Mouse (Mus musculus): ENCODE results near the gene Irx4.

The Irx4 gene

DNA sequence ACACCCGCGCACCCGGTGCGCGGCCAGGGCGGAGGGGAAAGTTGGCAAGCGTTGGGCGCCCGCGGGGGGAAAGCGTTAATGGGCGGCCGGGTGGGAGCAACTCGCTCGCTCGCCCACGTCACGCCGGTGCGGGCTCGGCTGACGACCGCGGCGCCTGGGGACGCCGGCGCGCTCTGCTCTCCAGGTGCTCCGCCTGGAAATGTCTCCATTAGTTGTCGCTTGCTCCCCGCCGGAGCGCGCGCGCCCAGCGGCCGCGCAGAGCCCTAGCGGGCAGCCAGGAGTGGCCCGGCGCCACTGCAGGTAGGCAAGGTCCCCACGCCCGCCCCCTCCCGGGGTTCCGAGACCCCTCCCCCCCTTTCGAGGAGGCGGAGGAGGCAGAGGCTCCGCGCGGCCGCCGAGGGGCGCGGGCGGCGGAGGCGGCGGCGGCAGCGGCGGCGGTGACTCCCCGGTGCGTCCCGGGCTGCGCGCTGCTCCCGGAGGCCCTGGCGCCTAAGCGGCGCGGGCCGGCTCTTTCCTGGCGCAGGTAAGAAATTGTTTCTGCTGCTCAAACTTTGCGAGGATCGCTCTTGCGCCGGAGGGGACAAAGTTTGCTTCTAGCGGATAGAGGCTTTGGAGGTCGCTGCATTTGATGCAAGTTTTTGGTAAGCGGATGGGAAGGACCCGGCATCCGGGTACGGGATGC is at the start of gene Irx4:
TSS of gene Irx4 (plus strand) at position 126 of the 682 bp plus-strand sequence.
- no peak for DNase-seq (ENCODE audit: low read depth, low spot score)

- DNase-seq (ENCODE audit: low read depth, low spot score), result no peak
These were observed 46.0 kb upstream of the Irx4 start for GRCm38 (mm10) chr13:73214301-73214700.

DNA sequence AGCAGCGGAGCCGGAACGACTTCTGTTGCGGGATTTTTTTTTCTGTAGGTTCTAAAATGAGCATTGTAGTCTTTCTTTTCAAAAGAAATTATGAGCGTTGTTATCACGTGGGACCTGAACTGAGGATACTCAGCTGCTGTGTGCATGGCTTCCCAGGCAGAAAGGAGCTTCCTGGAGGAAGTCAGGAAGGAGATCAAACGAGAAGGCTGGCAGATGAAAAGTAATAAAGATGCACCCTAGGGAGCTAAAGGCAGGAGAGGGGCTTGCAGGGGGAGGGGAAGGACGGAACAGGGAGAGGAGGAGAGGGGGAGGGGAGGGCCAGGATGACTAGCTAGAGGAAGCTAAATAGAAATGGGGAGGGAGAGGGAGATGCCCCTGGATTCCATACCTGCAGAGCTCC is 23.8 kb upstream of the Irx4 start:
- DNase-seq (ENCODE audit: low read depth, low spot score), result no peak

GRCm38 (mm10) chr13:73239191-73239746 is 21.0 kb upstream of the Irx4 start:
- no peak for DNase-seq (ENCODE audit: low read depth, low spot score)

DNA sequence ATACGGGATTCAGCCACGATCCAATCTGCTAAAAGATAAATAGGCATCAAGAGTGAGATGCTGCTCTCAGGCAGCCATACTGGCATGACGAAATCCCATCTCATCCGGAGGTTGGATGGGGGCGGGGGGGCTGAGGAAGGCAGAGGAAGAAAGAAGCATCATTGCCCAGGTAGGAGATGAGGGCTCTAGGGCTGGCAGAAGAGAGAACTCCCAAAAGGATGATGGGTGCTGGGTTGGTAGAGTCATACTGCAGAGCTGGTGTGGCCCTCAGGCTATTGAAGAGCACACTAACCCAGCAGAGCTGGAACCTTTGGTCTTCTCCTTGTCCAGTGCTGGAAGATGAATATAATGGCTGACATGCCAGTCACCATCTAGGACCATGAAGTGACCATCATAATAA is 17.7 kb upstream of the Irx4 start:
- no peak for DNase-seq (ENCODE audit: low read depth, low spot score)

GRCm38 (mm10) chr13:73246961-73247360 is 13.3 kb upstream of the Irx4 start:
- DNase-seq (ENCODE audit: low read depth, low spot score), result no peak

- no peak for DNase-seq (ENCODE audit: low read depth, low spot score)
These were observed 9.1 kb upstream of the Irx4 start for GRCm38 (mm10) chr13:73251222-73251621.

GRCm38 (mm10) chr13:73252022-73252421 is 8.3 kb upstream of the Irx4 start:
- DNase-seq (ENCODE audit: low read depth, low spot score), result no peak

- no peak for DNase-seq (ENCODE audit: low read depth, low spot score)
These were observed 1.9 kb upstream of the Irx4 start for GRCm38 (mm10) chr13:73258415-73258814.

DNA sequence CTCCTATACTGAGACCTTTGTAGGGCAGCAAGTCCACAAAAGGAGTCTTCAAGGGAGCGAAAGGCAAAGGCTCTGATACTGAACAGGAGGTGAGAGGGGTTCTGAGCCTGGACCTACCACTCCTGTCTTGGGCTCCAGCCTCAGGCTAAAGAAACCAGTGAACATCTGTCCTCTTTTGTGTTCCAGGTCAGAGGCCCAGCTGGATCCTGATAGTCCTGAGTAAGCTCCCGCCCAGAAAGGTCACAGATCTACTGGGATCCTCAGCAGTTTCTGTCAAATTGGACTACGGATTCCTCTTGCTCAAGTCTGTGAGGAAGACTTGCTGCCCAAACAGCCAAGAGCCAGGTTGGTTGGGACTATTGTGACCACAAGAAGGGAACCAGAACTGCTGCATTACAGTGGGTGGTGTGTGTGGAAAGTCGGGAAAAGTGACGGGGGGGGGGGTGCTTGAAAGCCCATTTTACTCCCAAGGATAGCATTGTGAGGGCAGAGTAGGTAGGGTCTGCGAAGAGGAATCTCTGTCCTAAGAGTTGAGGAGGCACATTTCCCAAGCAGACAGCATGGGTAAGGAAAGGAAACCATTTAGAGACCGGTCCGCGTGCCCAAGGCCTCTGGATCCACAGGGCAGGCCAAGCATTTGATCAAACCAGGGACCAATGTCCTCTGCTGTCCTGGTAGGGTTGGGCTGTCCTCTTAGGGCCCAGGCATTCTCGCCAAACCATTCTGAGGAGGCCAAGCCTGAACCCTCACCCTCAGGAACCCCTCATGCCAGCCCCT is 514 bp upstream of the Irx4 start:
- no peak for DNase-seq (ENCODE audit: low read depth, low spot score)

DNA sequence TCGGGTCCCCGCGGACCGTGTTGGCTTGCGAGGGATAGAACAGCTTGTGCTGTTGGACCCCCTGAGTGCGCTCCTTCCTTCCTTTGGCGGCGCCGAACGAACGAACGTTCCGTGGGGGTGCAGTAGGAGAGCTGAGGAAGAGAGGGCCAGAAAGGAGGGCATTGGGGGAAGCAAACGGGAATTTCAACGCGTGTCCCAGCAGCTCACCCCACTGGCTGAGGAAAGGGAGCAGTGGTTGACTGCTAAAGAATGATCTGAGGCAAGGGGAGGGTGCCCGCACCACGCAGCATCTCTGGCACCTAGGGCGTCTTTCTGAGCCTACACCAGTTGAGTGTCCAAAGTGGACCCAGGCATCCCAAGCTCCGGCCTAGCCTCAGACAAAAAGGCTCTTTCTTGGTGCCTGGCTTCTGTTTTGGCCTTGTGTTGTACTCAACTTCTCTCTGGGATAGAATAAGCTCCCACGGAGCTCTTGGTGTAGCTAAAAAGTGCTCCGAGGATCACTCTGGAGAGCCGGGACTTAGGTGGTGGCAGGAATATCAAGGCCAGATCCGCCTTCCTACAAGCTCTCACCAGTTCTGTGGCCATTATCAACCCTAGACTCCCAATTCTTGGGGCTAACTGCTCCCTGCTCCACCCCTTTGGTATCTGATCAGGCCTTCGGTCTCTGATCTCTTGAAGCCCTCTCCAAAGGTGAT is 904 bp downstream of the Irx4 start:
- DNase-seq (ENCODE audit: low read depth, low spot score), result no peak

DNA sequence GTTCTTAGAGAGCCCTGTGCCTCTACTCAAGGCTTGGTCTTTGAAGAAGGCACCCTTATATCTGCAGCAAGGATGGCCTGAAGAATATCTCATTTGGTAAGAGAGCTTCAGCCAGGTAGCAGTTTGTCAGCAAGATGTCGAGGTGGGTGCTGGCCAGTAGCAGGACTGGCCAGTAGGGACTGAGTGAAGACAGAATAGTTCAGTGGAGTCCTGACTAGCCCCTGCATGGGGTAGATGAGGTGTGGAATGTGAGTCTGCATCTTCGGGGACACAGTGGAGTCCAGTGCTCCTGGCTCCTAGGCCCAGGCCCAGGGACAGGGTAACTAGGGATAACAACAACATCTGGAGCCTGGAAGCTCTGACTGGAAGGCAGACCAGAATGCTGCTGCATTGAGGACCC is 1.6 kb downstream of the Irx4 start:
- no peak for DNase-seq (ENCODE audit: low read depth, low spot score)

DNA sequence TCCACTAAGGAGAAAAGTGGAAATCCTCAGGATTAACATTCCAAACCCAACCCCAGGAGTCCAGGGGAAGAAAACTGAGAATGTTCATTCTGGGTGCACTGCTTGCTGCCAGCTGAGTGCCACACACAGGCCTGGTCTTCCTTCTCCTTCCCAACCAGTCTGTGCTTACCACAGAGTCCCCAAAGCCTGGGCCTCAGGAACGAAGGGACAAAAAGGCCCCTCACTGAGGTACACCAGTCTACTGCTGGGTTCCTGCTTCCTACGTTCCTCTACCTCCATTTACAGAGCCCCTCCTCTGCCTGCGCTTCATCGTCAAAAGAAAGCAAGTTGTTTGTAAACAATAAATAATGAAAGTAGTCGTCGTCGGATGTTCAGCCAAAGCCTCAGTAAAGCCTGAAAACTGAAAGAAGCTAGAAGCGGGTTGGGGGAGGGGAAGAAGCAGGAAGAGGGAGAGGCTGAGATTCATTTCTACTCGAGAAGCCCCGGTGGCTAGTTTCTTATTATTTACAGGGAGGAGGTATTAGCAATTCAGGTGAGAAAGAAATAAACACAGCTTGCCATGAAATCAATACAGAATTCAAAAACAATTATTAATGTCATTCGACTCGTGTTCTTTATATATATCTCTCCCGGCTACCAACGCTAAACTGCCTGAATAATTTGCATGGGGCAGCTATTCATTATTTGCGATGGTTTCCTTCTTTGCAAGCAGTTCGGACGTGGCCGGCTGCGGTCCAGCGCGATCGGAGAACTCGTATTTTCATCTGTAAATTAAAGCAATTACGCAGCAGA is 2.3 kb downstream of the Irx4 start:
- DNase-seq (ENCODE audit: low read depth, low spot score), result no peak

DNA sequence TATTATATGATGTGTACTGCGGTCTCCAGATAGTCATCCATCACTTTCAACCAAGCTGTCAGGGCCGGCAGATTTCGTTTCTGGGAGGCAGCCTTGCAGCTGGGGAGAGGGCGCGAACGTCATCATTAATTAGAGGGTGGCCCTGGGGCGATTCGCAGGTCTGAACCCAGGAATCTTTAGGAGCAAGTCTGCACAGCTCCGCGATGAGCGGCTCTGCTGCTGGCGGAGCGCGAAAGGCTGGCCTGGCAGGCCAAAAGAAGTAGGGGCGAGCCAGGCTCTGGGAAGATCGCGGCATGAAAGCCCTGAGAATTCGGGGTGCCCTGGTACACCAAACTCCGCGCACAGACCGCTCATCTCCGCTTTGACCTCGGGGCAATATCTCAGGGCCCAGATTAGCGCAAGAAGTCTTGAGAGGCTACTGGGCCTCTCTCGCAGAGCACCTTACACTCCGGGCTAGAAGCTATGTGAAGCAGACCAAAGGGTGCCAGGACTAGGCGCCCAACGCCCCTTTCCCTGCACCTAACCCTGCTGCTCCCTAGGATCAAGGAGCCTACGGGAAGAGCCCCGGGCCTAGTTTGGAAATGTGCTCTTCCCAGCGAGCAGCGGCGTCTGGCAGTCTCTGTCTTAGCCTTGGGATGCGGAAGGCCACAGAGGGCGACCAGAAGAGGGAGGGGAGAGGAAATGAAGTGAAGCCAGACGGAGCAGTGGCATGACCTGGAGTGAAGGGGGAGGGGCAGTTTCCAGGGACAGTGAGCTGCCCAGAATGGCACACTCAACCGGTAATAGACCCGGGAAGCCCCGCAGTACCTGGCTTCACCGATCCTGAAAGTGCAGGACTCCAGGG is 3.1 kb downstream of the Irx4 start:
- DNase-seq (ENCODE audit: low read depth, low spot score), result no peak

DNA sequence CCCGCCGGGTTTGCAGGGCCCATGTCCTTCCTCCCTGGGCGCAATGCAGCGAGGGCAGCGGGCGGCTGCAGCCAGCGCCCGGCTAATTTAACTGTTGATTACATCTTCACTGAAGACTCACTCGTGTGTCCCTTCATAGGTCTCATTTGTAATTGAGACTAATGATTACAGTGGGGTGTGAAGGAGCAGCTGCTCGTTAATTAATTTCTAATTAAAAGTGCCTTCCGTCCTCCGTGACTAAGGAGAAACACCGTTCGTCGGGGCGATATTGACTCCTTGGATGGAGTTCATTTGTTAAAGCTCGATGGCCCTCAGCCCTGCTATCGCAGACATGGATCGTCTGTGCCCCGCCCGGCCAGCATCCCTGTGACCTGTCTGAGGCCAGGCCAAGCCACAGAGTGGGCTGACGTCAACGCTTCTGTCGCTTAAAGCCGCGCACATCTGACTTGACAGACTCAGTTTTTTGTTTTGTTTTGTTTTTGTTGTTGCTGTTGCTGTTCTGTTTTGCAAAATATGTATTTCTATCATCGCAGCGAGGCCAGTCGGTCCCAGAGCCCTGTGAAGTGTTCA is 4.0 kb downstream of the Irx4 start:
- DNase-seq (ENCODE audit: low read depth, low spot score), result no peak

DNA sequence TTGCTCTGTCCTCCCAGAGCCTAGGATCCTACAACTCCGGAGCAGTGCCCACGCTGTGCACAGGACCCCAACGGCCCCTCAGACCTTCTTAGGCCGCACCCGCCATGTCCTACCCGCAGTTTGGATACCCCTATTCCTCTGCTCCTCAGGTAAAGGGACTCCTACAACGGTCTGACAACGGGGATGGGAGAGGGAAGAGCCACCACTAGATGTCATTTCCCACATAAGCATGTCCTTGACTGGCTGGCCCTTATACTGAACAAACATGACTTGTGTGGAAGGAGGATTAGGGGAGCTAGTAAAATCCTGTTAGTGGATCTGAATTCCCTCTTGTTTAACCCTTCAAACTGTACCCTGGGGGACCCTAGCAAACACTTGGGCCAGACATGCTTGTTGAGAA is 4.6 kb downstream of the Irx4 start:
- DNase-seq (ENCODE audit: low read depth, low spot score), result no peak

DNA sequence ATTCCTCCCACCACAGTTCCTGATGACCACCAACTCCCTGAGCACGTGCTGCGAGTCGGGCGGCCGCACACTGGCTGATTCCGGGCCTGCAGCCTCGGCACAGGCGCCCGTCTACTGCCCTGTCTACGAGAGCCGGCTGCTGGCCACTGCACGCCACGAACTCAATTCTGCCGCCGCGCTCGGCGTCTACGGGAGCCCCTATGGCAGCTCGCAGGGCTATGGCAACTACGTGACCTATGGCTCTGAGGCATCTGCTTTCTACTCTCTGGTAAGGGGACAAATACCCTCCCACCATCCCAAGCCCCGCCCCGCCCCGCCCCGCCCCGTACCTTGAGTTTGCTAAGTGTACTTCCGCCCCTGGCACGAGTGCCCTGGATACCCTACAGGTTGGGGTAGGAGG is 5.2 kb downstream of the Irx4 start:
- no peak for DNase-seq (ENCODE audit: low read depth, low spot score)

GRCm38 (mm10) chr13:73267551-73267950 is 7.3 kb downstream of the Irx4 start:
- DNase-seq (ENCODE audit: low read depth, low spot score), result no peak

DNA sequence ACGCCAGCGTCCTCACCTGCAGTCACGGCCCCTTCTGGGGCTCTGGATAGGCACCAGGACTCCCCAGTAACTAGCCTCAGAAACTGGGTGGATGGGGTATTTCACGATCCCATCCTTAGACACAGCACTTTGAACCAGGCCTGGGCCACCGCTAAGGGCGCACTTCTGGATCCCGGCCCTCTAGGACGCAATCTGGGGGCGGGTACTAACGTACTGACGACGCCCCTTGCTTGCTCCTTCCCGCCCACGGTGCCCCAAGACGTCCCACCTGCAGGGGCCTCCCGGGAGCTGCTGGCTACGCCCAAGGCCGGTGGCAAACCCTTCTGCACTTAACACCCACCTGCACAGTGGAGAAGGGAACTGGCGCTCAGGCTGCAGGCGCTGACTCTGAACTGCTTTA is 8.4 kb downstream of the Irx4 start:
- no peak for DNase-seq (ENCODE audit: low read depth, low spot score)

DNA sequence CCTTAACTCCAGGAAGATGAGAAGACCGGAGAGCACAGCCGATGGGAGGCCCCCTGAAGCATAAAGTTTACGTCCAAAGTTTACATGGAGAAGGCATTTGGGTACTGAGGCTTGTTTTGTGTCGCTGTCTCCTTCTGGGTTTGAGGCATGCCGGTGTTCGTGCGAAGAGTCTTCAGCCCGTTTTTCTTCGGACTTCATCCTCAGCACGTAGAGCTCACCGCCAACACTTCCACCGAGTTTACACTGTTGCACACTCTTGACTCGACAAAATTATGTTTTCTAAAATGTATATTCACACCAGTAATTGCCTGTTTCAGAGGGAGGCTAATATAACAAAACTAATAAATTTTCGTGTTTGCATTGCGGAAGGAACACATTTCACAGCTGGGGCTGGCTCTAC is 9.0 kb downstream of the Irx4 start:
- DNase-seq (ENCODE audit: low read depth, low spot score), result no peak
